ENCODE assay signal across 19 mouse cellular contexts in genomic region chr17:76849744-76850143, GRCm38 (mm10).
"Had no signal": no experiment of that assay in that cellular context is flagged by ENCODE, and none has a peak within 500 bp of the region (broad histone marks: within the 10 kb centered on the region; RNA-seq: fewer than 3 reads in every experiment).

No protein-coding gene starts in this region.

- H3K36me3 ChIP-seq: limb, embryonic 12.5 days; liver, embryonic 13.5 days; lung, embryonic 15.5 days; midbrain, embryonic 15.5 days; neural tube, embryonic 12.5 days had no signal

- H3K9me3 ChIP-seq: limb, embryonic 12.5 days; liver, embryonic 13.5 days; lung, embryonic 15.5 days; midbrain, embryonic 15.5 days; neural tube, embryonic 12.5 days had no signal

- H3K27ac ChIP-seq: limb, embryonic 12.5 days; liver, embryonic 13.5 days; lung, embryonic 15.5 days; macrophage; midbrain, embryonic 15.5 days; neural tube, embryonic 12.5 days had no signal

- H3K4me3 ChIP-seq: limb, embryonic 12.5 days; liver, embryonic 13.5 days; lung, embryonic 15.5 days; megakaryocyte, embryonic 14.5 days; midbrain, embryonic 15.5 days; neural tube, embryonic 12.5 days had no signal

- H3K4me1 ChIP-seq: limb, embryonic 12.5 days; liver, embryonic 13.5 days; lung, embryonic 15.5 days; megakaryocyte, embryonic 14.5 days; midbrain, embryonic 15.5 days; neural tube, embryonic 12.5 days had no signal

- DNase-seq: kidney, postnatal 36 days; layer of hippocampus, adult 9-11 months; layer of hippocampus, postnatal 36 days; liver; liver, embryonic 13.5 days; liver, postnatal 0 days; lung, postnatal 14 days; retina, postnatal 1 day; right cerebral cortex, postnatal 4 days; spleen, adult 18-20 months; thymus, adult 2 months; thymus, postnatal 25 days had no signal

- H3K27me3 ChIP-seq: limb, embryonic 12.5 days; liver, embryonic 13.5 days; lung, embryonic 15.5 days; megakaryocyte, embryonic 14.5 days; midbrain, embryonic 15.5 days; neural tube, embryonic 12.5 days had no signal

- ATAC-seq: liver, postnatal 0 days; midbrain, embryonic 15.5 days had no signal

- H3K4me2 ChIP-seq: limb, embryonic 12.5 days; liver, embryonic 13.5 days; lung, embryonic 15.5 days; midbrain, embryonic 11.5 days; midbrain, embryonic 15.5 days; neural tube, embryonic 12.5 days had no signal

- H3K9ac ChIP-seq: limb, embryonic 12.5 days; liver, embryonic 13.5 days; liver, postnatal 0 days; lung, embryonic 15.5 days; midbrain, embryonic 15.5 days; neural tube, embryonic 12.5 days had no signal
